Mouse (Mus musculus): ENCODE data around the gene C2cd2l.

DNA sequence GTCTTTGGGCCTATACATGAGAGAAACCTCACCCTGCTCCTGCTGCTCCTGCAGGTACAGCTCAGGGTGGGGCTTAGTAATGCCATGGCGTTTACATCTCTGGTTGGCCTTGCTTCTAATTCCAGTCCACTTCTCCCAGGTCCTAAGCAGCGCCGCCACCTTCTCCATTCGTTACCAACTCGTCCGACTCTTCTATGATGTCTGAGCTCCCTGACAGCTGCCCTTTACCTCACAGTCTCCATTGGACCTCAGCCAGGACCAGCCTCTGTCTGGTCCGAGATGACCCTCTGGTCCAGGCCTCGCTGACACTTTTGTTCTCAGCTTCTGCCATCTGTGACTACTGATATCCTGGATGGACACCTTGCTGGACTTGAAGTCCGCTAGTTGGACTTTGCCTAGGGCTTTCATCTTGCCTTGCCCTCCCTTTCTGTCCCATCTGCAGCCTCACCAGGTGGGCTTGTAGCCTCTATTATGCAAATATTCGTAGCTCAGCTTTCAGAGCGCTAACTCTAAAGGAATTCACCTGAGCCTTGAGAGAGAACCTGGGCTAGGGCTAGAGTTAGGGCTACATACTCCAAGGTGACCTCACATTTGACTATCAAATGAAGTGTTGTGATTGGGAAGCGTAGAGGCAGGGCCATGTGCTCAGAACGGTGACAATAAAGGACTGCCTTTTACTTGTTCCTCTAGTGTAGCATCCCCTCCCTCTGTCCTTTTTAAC is 13.0 kb upstream of the C2cd2l start:
- TF ChIP-seq CTCF (IDR thresholded peaks at IDR 0.05; ENCODE audit: control insufficient read depth, insufficient read depth, insufficient replicate concordance, low read depth, low read length) (no peak), POLR2A (IDR thresholded peaks at IDR 0.05; ENCODE audit: control insufficient read depth, low read depth, low read length) (no peak)
